Comparison of ENCODE assay signal across 13 mouse cellular contexts in the genomic region with DNA sequence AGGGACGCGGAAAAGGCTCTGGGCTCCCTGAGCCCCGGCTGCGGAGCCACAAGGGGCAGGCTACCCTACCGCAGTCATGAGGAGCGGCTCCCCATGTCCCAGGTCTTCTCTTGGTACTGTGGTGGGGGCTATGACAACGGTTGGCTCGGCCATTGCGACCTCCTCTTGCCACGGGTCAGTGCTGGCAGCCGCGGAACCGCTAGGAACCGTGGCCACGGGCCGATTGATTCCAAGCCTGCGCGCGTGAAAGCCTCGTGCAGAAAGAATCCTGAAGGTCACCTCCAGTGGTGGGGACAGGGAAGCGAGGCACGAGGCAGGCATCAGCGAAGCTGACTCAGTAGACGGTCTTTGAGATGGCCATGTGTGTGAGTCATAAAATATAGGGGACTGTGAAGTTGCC. TPM values are rescaled to one million over a fixed set of nuclear protein-coding genes. Genes with fewer than 3 reads are reported as not detected.
DNase-seq lines count a peak whose midpoint lies in the region; ATAC-seq lines count a peak whose summit lies in the region.
"Had no signal": no experiment of that assay in that cellular context is flagged by ENCODE, and none has a peak within 500 bp of the region (broad histone marks: within the 10 kb centered on the region; RNA-seq: fewer than 3 reads in every experiment).

A gene (minus strand): TSS at position 231 of the 400 bp plus-strand sequence.

- H3K27me3 ChIP-seq in heart, embryonic 13.5 days (replicated peaks), result no peaks in the 10 kb centered on the region
- H3K27me3 ChIP-seq in intestine, embryonic 16.5 days (replicated peaks; ENCODE audit: control insufficient read depth, insufficient read depth, low read length), result no peaks in the 10 kb centered on the region

- H3K9me3 ChIP-seq in heart, embryonic 13.5 days, result no peaks in the 10 kb centered on the region
- H3K9me3 ChIP-seq in intestine, embryonic 16.5 days (ENCODE audit: control insufficient read depth, low read length), result no peaks in the 10 kb centered on the region

- no peak within 1 kb of the TSS for H3K4me3 ChIP-seq in heart, embryonic 13.5 days
- H3K4me3 ChIP-seq in intestine, embryonic 16.5 days (ENCODE audit: low read length), result no peak within 1 kb of the TSS

- H3K4me2 ChIP-seq in heart, embryonic 13.5 days, result peak within 1 kb of the TSS; percentile 42
- H3K4me2 ChIP-seq in intestine, embryonic 16.5 days (ENCODE audit: low read depth, low read length), result no peak within 1 kb of the TSS

- no peak for ATAC-seq in heart, embryonic 13.5 days (ENCODE audit: extremely low read depth, insufficient number of reproducible peaks, low FRiP score, low TSS enrichment)
- 0 out of 2 replicates have a peak, but pooled peaks have one; percentile 38 for ATAC-seq in intestine, embryonic 16.5 days

- H3K9ac ChIP-seq in heart, embryonic 13.5 days, result 0 out of 2 replicates have a peak within 1 kb of the TSS, but pooled peaks have one; percentile 33
- no peak within 1 kb of the TSS for H3K9ac ChIP-seq in intestine, embryonic 16.5 days (ENCODE audit: low read depth, low read length)

- peaks cover 47% of the 10 kb centered on the region for H3K36me3 ChIP-seq in heart, embryonic 13.5 days
- peaks cover 4% of the 10 kb centered on the region; the same call in 1 of the 2 replicates for H3K36me3 ChIP-seq in intestine, embryonic 16.5 days (ENCODE audit: control insufficient read depth, insufficient read depth, low read length)

- DNase-seq in heart, postnatal 4 days, result no peak
- peak; percentile 18 for DNase-seq in right cerebral cortex, postnatal 14 days
- DNase-seq in right cerebral cortex, postnatal 10 days (ENCODE audit: low spot score in 2 of 2), result no peak
- no peak for DNase-seq in ovary, postnatal 10 days (ENCODE audit: low spot score)
- DNase-seq in gastrocnemius, postnatal 25 days, result no peak
- DNase-seq in lung, postnatal 36 days, result no peak
- DNase-seq: right cerebral cortex, adult 18-20 months; thymus, adult 2 months had no signal

- no peak within 1 kb of the TSS for H3K27ac ChIP-seq in heart, embryonic 13.5 days (replicated peaks)
- H3K27ac ChIP-seq in intestine, embryonic 16.5 days (ENCODE audit: low read length), result no peak within 1 kb of the TSS

- WGBS in heart, embryonic 13.5 days, result 47% methylated on average over 24 of the region's 24 CpGs
- WGBS in intestine, embryonic 16.5 days, result 52% methylated on average over 24 of the region's 24 CpGs

- peaks cover 3% of the 10 kb centered on the region; the same call in 1 of the 2 replicates for H3K4me1 ChIP-seq in heart, embryonic 13.5 days
- H3K4me1 ChIP-seq in intestine, embryonic 16.5 days (ENCODE audit: control insufficient read depth, insufficient read depth, low read length), result no peaks in the 10 kb centered on the region

RNA-seq across cellular contexts. Expression of the gene that starts here (rescaled TPM):
- polyA plus RNA-seq in heart, embryonic 13.5 days (2015; fragmentation: Nextera tagmentation; extraction: Ambion mirVana), result 0.27 TPM in 1 of 2 replicates, not detected in the other
- not detected for total RNA-seq in heart, postnatal 4 days (2021)
- not detected in 2 replicates for polyA plus RNA-seq in intestine, embryonic 16.5 days (2015; fragmentation: Nextera tagmentation; extraction: Ambion mirVana)
- total RNA-seq in gastrocnemius, postnatal 25 days (2021), result not detected
- total RNA-seq: layer of hippocampus, postnatal 10 days; liver, adult 2 months; megakaryocyte-erythroid progenitor cell, adult 5-6 weeks had no signal
- polyA plus RNA-seq: liver, adult 2 months had no signal

Comparison
In these comparisons a context has a peak if more than half of its experiments do, and no peak if none do; other contexts are left out.
1. Peak in ATAC-seq in intestine, embryonic 16.5 days; RNA of the gene not detected or under 1 TPM.